Mouse (Mus musculus) E14TG2a.4 (cell line): ENCODE data around the gene Mdn1.

Source experiments
- CTCF ChIP-seq: conservative IDR thresholded peaks from 2 replicates; pipeline ENCODE4 v1.5.1; 2014; ENCODE audit warnings: low read length
- NANOG ChIP-seq: IDR thresholded peaks from 2 replicates; pipeline ENCODE4 v1.6.1; 2014; ENCODE audit warnings: borderline replicate concordance, low read length, mixed read lengths
- POU5F1 ChIP-seq: IDR thresholded peaks from 2 replicates; pipeline ENCODE4 v1.6.1; 2014; ENCODE audit warnings: low read length, borderline replicate concordance

DNA sequence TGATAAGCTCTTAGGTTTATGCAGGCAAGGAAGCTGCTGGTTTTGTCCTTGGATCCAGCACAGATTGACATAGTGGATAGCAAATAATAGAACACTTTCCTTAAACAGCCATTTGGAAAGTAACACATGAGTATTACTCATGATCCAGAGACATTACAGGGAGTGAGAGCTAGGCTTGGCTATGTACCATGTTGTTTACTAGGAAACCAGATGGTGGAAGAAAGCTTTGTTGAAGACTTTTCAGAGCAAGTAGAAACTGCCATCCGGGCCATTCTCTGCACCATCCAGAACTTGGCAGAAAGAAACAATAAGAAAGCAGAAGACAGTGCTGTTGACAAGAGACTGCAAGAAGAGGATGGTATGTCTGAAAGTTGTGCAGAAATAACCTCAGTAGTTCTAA is 93.8 kb downstream of the Mdn1 start:
- TF ChIP-seq CTCF (no peak), NANOG (no peak), POU5F1 (no peak)
